Mouse (Mus musculus) MEL (cell line): ENCODE data around the gene Tnrc18. TPM values are rescaled to one million over a fixed set of nuclear protein-coding genes. Genes with fewer than 3 reads are reported as not detected.

Source experiments
- DNase-seq: peaks from one replicate; pipeline ENCODE4 v3.0.0; 2011; ENCODE audit warnings: low read depth, low spot score
- H3K27ac ChIP-seq: 2 replicates; pipeline ENCODE4 v1.5.1; 2012; ENCODE audit warnings: low read depth, mild to moderate bottlenecking, control low read depth, low read length, moderate library complexity; ENCODE audit not compliant: control insufficient read depth
- H3K27me3 ChIP-seq, 2 experiments: fragments of 150-350 bp in 1 of 2; sonication (generic) in 1 of 2; 2 replicates each; pipeline ENCODE4 v1.6.1; 2012; ENCODE audit warnings: low read length in 2 of 2, mild to moderate bottlenecking in 2 of 2, improper control_type of control experiment in 1 of 2, moderate library complexity in 1 of 2; ENCODE audit not compliant: insufficient read depth in 2 of 2, control insufficient read depth in 1 of 2
- H3K36me3 ChIP-seq, 2 experiments: 2 replicates each; pipeline ENCODE4 v1.6.1; 2012 to 2014; ENCODE audit warnings: low read length in 2 of 2, improper control_type of control experiment in 1 of 2, inconsistent platforms in 1 of 2, mild to moderate bottlenecking in 1 of 2; ENCODE audit not compliant: insufficient read depth in 2 of 2, control insufficient read depth in 1 of 2
- H3K4me1 ChIP-seq, 2 experiments: fragments of 150-350 bp in 1 of 2; sonication (generic) in 1 of 2; 2 replicates each; pipeline ENCODE4 v1.6.1; 2012; ENCODE audit warnings: low read length in 2 of 2, improper control_type of control experiment in 1 of 2, mild to moderate bottlenecking in 1 of 2; ENCODE audit not compliant: insufficient read depth in 2 of 2, control insufficient read depth in 1 of 2
- H3K4me3 ChIP-seq, 2 experiments: fragments of 150-350 bp in 1 of 2; sonication (generic) in 1 of 2; 2 replicates each; pipeline ENCODE4 v1.5.1; 2012; ENCODE audit warnings: low read depth in 2 of 2, low read length in 2 of 2, mild to moderate bottlenecking in 2 of 2, moderate library complexity in 2 of 2, control low read depth in 1 of 2, improper control_type of control experiment in 1 of 2; ENCODE audit not compliant: control insufficient read depth in 1 of 2, insufficient read depth in 1 of 2
- H3K79me2 ChIP-seq: 2 replicates; pipeline ENCODE4 v1.6.1; 2012; ENCODE audit warnings: mild to moderate bottlenecking, low read length, moderate library complexity; ENCODE audit not compliant: control insufficient read depth, poor library complexity, insufficient read depth
- H3K9ac ChIP-seq: 2 replicates; pipeline ENCODE4 v1.6.1; 2012; ENCODE audit warnings: low read depth, mild to moderate bottlenecking, control low read depth, low read length, moderate library complexity; ENCODE audit not compliant: control insufficient read depth, poor library complexity, severe bottlenecking
- H3K9me3 ChIP-seq: fragments of 150-350 bp; sonication (generic); replicated peaks from 2 replicates; pipeline ENCODE4 v1.6.1; 2012; ENCODE audit warnings: mild to moderate bottlenecking, low read length, improper control_type of control experiment, moderate library complexity; ENCODE audit not compliant: insufficient read depth
- BHLHE40 ChIP-seq: IDR thresholded peaks from 2 replicates; pipeline ENCODE4 v1.6.1; 2012; ENCODE audit warnings: low read depth, mild to moderate bottlenecking, inconsistent platforms, low read length, improper control_type of control experiment, borderline replicate concordance
- ELF1 ChIP-seq: IDR thresholded peaks from 2 replicates; pipeline ENCODE4 v1.6.1; 2014; ENCODE audit warnings: low read depth, mild to moderate bottlenecking, inconsistent platforms, low read length, improper control_type of control experiment, moderate library complexity
- ETS1 ChIP-seq: IDR thresholded peaks from 2 replicates; pipeline ENCODE4 v1.6.1; 2012; ENCODE audit warnings: low read depth, mild to moderate bottlenecking, inconsistent platforms, low read length, improper control_type of control experiment, moderate library complexity
- GABPA ChIP-seq: IDR thresholded peaks from 2 replicates; pipeline ENCODE4 v1.6.1; 2012; ENCODE audit warnings: low read depth, mild to moderate bottlenecking, inconsistent platforms, low read length, improper control_type of control experiment, moderate library complexity
- MAFK ChIP-seq: IDR thresholded peaks from 2 replicates; pipeline ENCODE4 v1.6.1; 2011; ENCODE audit warnings: low read depth, mild to moderate bottlenecking, low read length, improper control_type of control experiment, borderline replicate concordance
- MYB ChIP-seq: IDR thresholded peaks from 2 replicates; pipeline ENCODE4 v1.6.1; 2011; ENCODE audit warnings: mild to moderate bottlenecking, low read depth, low read length, improper control_type of control experiment
- NELFE ChIP-seq: IDR thresholded peaks from 2 replicates; pipeline ENCODE4 v1.6.1; 2011; ENCODE audit warnings: low read depth, low read length, improper control_type of control experiment
- NRF1 ChIP-seq: IDR thresholded peaks from 2 replicates; pipeline ENCODE4 v1.6.1; 2014; ENCODE audit warnings: low read depth, mild to moderate bottlenecking, inconsistent platforms, low read length, improper control_type of control experiment, moderate library complexity; ENCODE audit not compliant: poor library complexity, insufficient read depth, severe bottlenecking
- POLR2A ChIP-seq, 2 experiments: IDR thresholded peaks; 2 replicates each; pipeline ENCODE4 v1.6.1; 2011 to 2012; ENCODE audit warnings: low read length in 2 of 2, mild to moderate bottlenecking in 2 of 2, control low read depth in 1 of 2, improper control_type of control experiment in 1 of 2, low read depth in 1 of 2, moderate library complexity in 1 of 2; ENCODE audit not compliant: control insufficient read depth in 1 of 2, insufficient read depth in 1 of 2, poor library complexity in 1 of 2
- POLR2AphosphoS2 ChIP-seq: IDR thresholded peaks from 2 replicates; pipeline ENCODE4 v1.6.1; 2011; ENCODE audit warnings: low read length, improper control_type of control experiment
- RCOR1 ChIP-seq: IDR thresholded peaks from 2 replicates; pipeline ENCODE4 v1.6.1; 2012; ENCODE audit warnings: low read depth, mild to moderate bottlenecking, inconsistent platforms, low read length, improper control_type of control experiment
- TBP ChIP-seq: IDR thresholded peaks from 2 replicates; pipeline ENCODE4 v1.8.0; 2011; ENCODE audit warnings: low read depth, low read length, improper control_type of control experiment
- TCF12 ChIP-seq: IDR thresholded peaks from 2 replicates; pipeline ENCODE4 v1.6.1; 2014; ENCODE audit warnings: low read depth, mild to moderate bottlenecking, inconsistent platforms, low read length, improper control_type of control experiment, moderate library complexity
- USF1 ChIP-seq: IDR thresholded peaks from 2 replicates; pipeline ENCODE4 v1.6.1; 2014; ENCODE audit warnings: low read depth, mild to moderate bottlenecking, inconsistent platforms, low read length, improper control_type of control experiment, moderate library complexity
- USF2 ChIP-seq, 2 experiments: IDR thresholded peaks; 2 replicates each; pipeline ENCODE4 v1.6.1; 2011 to 2012; ENCODE audit warnings: improper control_type of control experiment in 2 of 2, low read length in 2 of 2, borderline replicate concordance in 1 of 2, inconsistent platforms in 1 of 2, low read depth in 1 of 2, mild to moderate bottlenecking in 1 of 2; ENCODE audit not compliant: insufficient read depth in 1 of 2
- ZMIZ1 ChIP-seq: IDR thresholded peaks from 2 replicates; pipeline ENCODE4 v1.6.1; 2012; ENCODE audit warnings: low read depth, mild to moderate bottlenecking, inconsistent platforms, low read length, improper control_type of control experiment, moderate library complexity
- polyA plus RNA-seq, 2 experiments: library from polyadenylated mRNA; stranded (reverse) in 1 of 2; unstranded in 1 of 2; fragments of >175 nt in 1 of 2; fragments of >200 nt in 1 of 2; gene quantifications; 2 replicates each; pipeline versions ENCODE4 v1.2.1 to v1.2.4; 2012; ENCODE audit warnings: low replicate concordance in 2 of 2, low read depth in 1 of 2; ENCODE audit not compliant: insufficient read length in 2 of 2, insufficient read depth in 1 of 2, missing spikeins in 1 of 2
- total RNA-seq: library from RNA; depleted of rRNA; stranded (reverse); fragments of 300-350 nt; gene quantifications from 2 replicates; pipeline ENCODE4 v1.2.3, GENCODE M21; 2012

Gene Tnrc18
- total and polyA plus RNA-seq, 3 experiments, result 0.31 to 3.4 TPM; not detected in 1

DNA sequence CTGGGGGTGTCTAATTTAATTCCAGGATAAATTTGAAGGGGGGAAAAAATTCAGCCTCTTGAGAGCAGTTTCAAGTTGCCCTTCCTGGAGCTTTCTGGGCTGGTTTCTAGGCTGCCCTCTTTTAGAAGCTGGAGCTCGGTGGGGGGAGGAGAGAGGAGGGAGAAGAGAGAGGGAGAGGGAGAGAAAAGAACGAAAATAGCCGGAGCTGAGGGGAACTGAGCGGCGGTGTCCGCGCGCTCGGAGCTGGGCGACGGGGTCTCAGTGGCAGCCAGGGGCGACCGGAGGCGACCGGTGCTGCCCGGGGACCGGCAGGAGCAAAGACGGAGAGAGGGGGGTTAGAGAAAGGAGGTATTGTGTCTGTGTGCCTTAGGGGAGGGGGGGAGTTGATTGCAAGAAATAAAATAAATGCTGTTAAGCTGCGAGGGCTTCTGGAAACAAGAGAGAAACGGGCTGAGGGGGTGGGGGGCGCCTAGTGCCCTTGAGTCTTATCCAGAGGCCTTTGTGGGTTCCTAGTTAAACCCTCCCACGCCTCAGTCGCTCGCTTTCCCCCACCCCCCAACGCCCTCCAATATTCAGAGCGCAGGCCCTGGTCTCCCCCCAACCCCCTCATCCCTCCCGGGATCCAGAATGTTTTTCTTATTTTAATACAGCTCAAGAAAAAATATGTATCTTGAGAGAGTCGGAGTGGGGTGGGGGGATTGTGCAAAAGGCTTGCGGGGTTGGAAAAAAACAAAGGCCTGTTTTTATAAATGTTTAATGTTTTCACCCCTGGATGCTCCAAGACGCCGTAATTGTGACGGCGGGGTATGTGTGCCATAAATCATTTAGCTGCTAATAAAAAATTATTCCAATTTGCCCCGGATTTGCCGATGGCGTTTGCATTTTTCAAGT is 2.2 kb upstream of the Tnrc18 start:
- no peak for DNase-seq
- Histone ChIP-seq H3K4me3 (no peak overlapping the region), H3K9me3 (no peaks in the 10 kb centered on the region), H3K4me1 (no peaks in the 10 kb centered on the region), H3K27me3 (no peaks in the 10 kb centered on the region), H3K9ac (no peak overlapping the region), H3K79me2 (no peaks in the 10 kb centered on the region), H3K27ac (no peak overlapping the region), H3K36me3 (no peaks in the 10 kb centered on the region)
- TF ChIP-seq POLR2AphosphoS2 (no peak), BHLHE40 (no peak), NELFE (no peak), ELF1 (no peak), TBP (no peak), TCF12 (no peak), NRF1 (no peak), RCOR1 (no peak), ETS1 (no peak), ZMIZ1 (no peak), POLR2A (IDR thresholded peaks at IDR 0.05; ENCODE audit: control insufficient read depth in 1 of 2, insufficient read depth in 1 of 2, low read depth in 1 of 2, low read length in 2 of 2, poor library complexity in 1 of 2) (no peak), GABPA (no peak), USF2 (IDR thresholded peaks at IDR 0.05; ENCODE audit: borderline replicate concordance in 1 of 2, insufficient read depth in 1 of 2, low read depth in 1 of 2, low read length in 2 of 2) (no peak), MYB (no peak), MAFK (no peak)

DNA sequence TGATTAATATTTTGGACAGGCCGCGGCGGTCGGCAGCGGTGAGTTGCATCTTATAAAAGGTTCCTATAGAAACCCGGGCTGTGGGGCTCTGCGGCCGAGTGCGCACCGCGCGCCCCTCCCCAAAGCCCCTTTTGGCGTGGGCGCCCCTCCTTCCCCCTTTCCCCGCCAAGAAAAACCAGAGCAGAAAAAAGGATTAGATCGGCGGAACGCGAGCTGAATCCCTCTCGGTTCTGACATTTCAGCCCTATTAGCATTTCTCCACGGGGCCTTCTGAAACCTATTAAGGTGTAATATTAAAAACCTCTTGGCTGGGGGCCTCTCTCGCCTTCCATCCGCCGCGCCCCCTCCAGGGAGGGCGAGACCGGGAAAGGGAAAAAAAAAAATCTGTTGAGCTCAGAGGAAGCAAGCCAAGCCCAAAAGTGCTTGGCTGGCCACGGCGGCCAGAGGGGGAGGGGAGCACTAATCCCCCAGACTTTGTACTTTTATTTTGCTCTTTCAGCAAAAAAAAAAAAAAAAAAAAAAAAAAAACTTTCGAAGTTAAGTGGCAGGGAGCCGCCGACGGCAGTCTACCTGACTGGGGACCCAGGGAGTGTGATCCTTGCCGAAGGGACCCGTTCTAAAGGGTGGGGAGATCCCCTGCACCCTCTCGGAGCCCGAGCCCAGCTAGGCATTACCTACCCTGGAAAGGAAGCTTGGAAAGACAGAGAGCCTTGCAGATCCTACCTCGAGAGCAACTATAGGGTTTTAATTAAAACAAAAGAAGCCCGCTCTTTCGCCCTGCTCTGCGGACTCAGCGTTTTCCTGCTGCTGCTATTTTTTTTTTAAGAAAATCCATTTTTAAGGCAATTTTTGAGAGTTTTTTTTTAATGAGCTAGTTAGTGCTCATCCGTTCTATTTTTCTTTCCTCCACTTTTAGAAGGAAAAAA is 1.2 kb upstream of the Tnrc18 start:
- Histone ChIP-seq H3K9me3 (no peaks in the 10 kb centered on the region), H3K27ac (no peak overlapping the region), H3K79me2 (no peaks in the 10 kb centered on the region), H3K4me1 (no peaks in the 10 kb centered on the region)
- no peak for TF ChIP-seq USF1
- TF ChIP-seq, all 39 proteins: peak for 0
- no peak overlapping the region for H3K4me3 ChIP-seq
- no peak overlapping the region for H3K9ac ChIP-seq
- no peaks in the 10 kb centered on the region for H3K36me3 ChIP-seq
- no peaks in the 10 kb centered on the region for H3K27me3 ChIP-seq
- no peak for DNase-seq
